Mouse (Mus musculus) E14TG2a.4 (cell line): ENCODE results near the gene Pkn1.

Experiments used
- CTCF ChIP-seq: conservative IDR thresholded peaks from 2 replicates; pipeline ENCODE4 v1.5.1; 2014; ENCODE audit warnings: low read length
- NANOG ChIP-seq: IDR thresholded peaks from 2 replicates; pipeline ENCODE4 v1.6.1; 2014; ENCODE audit warnings: borderline replicate concordance, low read length, mixed read lengths
- POU5F1 ChIP-seq: IDR thresholded peaks from 2 replicates; pipeline ENCODE4 v1.6.1; 2014; ENCODE audit warnings: low read length, borderline replicate concordance

GRCm38 (mm10) chr8:83666866-83667234 is 32.1 kb downstream of the Pkn1 start:
- no peak for TF ChIP-seq CTCF
- no peak for TF ChIP-seq POU5F1
- TF ChIP-seq NANOG, result no peak
